15 mouse cellular contexts compared by ENCODE assay signal in genomic region chr8:127765199-127765598, GRCm38 (mm10).
"Had no signal": no experiment of that assay in that cellular context is flagged by ENCODE, and none has a peak within 500 bp of the region (broad histone marks: within the 10 kb centered on the region; RNA-seq: fewer than 3 reads in every experiment).

No protein-coding gene starts in this region.

- H3K9ac ChIP-seq: limb, embryonic 12.5 days; liver, embryonic 14.5 days; lung, embryonic 15.5 days; neural tube, embryonic 15.5 days had no signal

- H3K9me3 ChIP-seq: limb, embryonic 12.5 days; lung, embryonic 15.5 days; midbrain, embryonic 10.5 days; neural tube, embryonic 15.5 days had no signal

- H3K27ac ChIP-seq: limb, embryonic 12.5 days; liver, embryonic 14.5 days; lung, embryonic 15.5 days; midbrain, embryonic 10.5 days; neural tube, embryonic 15.5 days had no signal

- H3K36me3 ChIP-seq: limb, embryonic 12.5 days; lung, embryonic 15.5 days; midbrain, embryonic 10.5 days; neural tube, embryonic 15.5 days had no signal

- H3K4me1 ChIP-seq: limb, embryonic 12.5 days; lung, embryonic 15.5 days; midbrain, embryonic 10.5 days; neural tube, embryonic 15.5 days had no signal

- H3K4me3 ChIP-seq: limb, embryonic 12.5 days; lung, embryonic 15.5 days; midbrain, embryonic 10.5 days; myocyte; neural tube, embryonic 15.5 days had no signal

- H3K4me2 ChIP-seq: limb, embryonic 12.5 days; lung, embryonic 15.5 days; neural tube, embryonic 15.5 days had no signal

- H3K27me3 ChIP-seq: limb, embryonic 12.5 days; lung, embryonic 15.5 days; neural tube, embryonic 15.5 days had no signal

- DNase-seq: kidney, adult 11 months; kidney, postnatal 25 days; layer of hippocampus, adult 9-11 months; liver; midbrain, embryonic 14.5 days; right cerebral cortex, postnatal 4 days; spleen, adult 18-20 months; thymus, adult 18-20 months; thymus, postnatal 14 days had no signal
